ENCODE assay signal across 8 mouse cellular contexts in the genomic region with DNA sequence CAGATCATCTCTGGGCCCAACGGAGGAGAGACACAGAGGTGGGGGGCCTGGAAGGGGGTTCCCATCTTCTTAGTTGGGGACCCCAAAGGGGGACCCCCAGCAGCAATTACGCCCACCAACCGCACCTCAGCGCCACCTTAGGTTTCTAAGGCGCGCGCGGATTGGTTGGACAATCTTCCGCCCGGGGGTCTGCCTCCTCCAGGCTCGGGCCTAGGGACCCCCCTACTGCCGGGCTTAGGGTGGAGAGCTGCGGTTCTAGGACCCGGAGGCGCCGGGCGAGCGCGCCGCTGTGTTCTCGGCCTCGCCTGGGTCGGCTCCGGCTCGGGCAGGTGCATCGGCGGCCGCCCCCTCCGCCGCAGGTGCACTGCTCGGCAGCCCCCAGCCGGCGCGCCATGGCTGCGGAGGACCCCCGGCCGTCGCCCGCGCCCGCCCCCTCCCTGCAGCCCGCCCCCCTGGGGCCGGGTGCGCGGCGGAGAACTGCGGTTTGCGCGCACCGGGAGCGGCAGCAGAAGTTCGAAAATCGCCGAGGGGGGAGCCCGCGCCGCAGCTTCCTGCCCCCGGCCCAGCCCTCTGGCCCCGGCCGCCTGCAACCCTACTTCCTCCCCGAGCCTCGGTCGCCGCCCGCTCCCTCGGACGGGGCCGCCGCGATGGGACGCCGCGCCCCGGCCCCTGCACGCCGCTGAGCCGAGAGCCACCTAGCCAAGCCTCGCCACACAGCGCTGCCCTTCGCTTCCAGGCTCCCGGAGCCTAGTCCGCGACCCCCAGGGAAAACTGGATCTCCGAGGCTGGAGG. TPM values are rescaled to one million over a fixed set of nuclear protein-coding genes. Genes with fewer than 3 reads are reported as not detected.
A peak's percentile ranks its signal among the peaks of the same experiment; 100 is the strongest.
DNase-seq lines count a peak whose midpoint lies in the region; ATAC-seq and TF ChIP-seq lines count a peak whose summit lies in the region.

A gene (plus strand): TSS at position 614 of the 792 bp plus-strand sequence.

- no peaks in the 10 kb centered on the region for H3K9me3 ChIP-seq in forebrain, embryonic 16.5 days (ENCODE audit: control insufficient read depth, low read length)
- H3K9me3 ChIP-seq in limb, embryonic 13.5 days: no peaks in the 10 kb centered on the region
- no peaks in the 10 kb centered on the region for H3K9me3 ChIP-seq in midbrain, embryonic 16.5 days (replicated peaks; ENCODE audit: control insufficient read depth, low read length, poor library complexity, severe bottlenecking)

- ATAC-seq in frontal cortex, adult (ENCODE audit: low TSS enrichment): no peak
- peak; percentile 77 for ATAC-seq in forebrain, embryonic 16.5 days
- ATAC-seq in inflammation-experienced regulatory T-cells, adult 6 months: peak; percentile 10
- ATAC-seq in limb, embryonic 13.5 days (ENCODE audit: low FRiP score, low read depth): peak; percentile 7; the same call in 1 of the 2 replicates
- ATAC-seq in midbrain, embryonic 16.5 days: peak; percentile 84

- no peak within 1 kb of the TSS; the same call in 1 of the 2 replicates for H3K27ac ChIP-seq in forebrain, embryonic 16.5 days (ENCODE audit: low read length)
- no peak within 1 kb of the TSS for H3K27ac ChIP-seq in limb, embryonic 13.5 days
- H3K27ac ChIP-seq in midbrain, embryonic 16.5 days (ENCODE audit: low read length): peak within 1 kb of the TSS; percentile 71
- H3K27ac ChIP-seq in thymus, adult 2 months (ENCODE audit: control insufficient read depth, insufficient read depth, low read length): peak within 1 kb of the TSS; percentile 92

- peak within 1 kb of the TSS; percentile 85 for H3K4me2 ChIP-seq in forebrain, embryonic 16.5 days (ENCODE audit: low read length)
- peak within 1 kb of the TSS; percentile 97 for H3K4me2 ChIP-seq in limb, embryonic 13.5 days (replicated peaks)
- peak within 1 kb of the TSS; percentile 76 for H3K4me2 ChIP-seq in midbrain, embryonic 16.5 days (ENCODE audit: low read length)

- H3K4me1 ChIP-seq in forebrain, embryonic 16.5 days (replicated peaks; ENCODE audit: control insufficient read depth, insufficient read depth, low read length): peaks cover 17% of the 10 kb centered on the region
- peaks cover 15% of the 10 kb centered on the region for H3K4me1 ChIP-seq in limb, embryonic 13.5 days
- peaks cover 32% of the 10 kb centered on the region for H3K4me1 ChIP-seq in midbrain, embryonic 16.5 days (ENCODE audit: control insufficient read depth, insufficient read depth, low read length)
- peaks cover 44% of the 10 kb centered on the region for H3K4me1 ChIP-seq in thymus, adult 2 months (replicated peaks; ENCODE audit: control insufficient read depth, insufficient read depth, low read length)

- H3K9ac ChIP-seq in forebrain, embryonic 16.5 days (replicated peaks; ENCODE audit: low read depth, low read length): peak within 1 kb of the TSS; percentile 71
- H3K9ac ChIP-seq in limb, embryonic 13.5 days: peak within 1 kb of the TSS; percentile 63
- peak within 1 kb of the TSS; percentile 86 for H3K9ac ChIP-seq in midbrain, embryonic 16.5 days (ENCODE audit: low read depth, low read length)

- H3K27me3 ChIP-seq in forebrain, embryonic 16.5 days (replicated peaks; ENCODE audit: control insufficient read depth, insufficient read depth, low read length): peaks cover 12% of the 10 kb centered on the region; the same call in 1 of the 2 replicates
- peaks cover 68% of the 10 kb centered on the region for H3K27me3 ChIP-seq in limb, embryonic 13.5 days
- no peaks in the 10 kb centered on the region for H3K27me3 ChIP-seq in midbrain, embryonic 16.5 days (ENCODE audit: control insufficient read depth, insufficient read depth, low read depth, low read length)
- H3K27me3 ChIP-seq in thymus, adult 2 months (ENCODE audit: control insufficient read depth, insufficient read depth, low read length): no peaks in the 10 kb centered on the region

- no peaks in the 10 kb centered on the region for H3K36me3 ChIP-seq in forebrain, embryonic 16.5 days (ENCODE audit: control insufficient read depth, insufficient read depth)
- no peaks in the 10 kb centered on the region for H3K36me3 ChIP-seq in limb, embryonic 13.5 days
- no peaks in the 10 kb centered on the region for H3K36me3 ChIP-seq in midbrain, embryonic 16.5 days (ENCODE audit: control insufficient read depth, insufficient read depth, low read length)
- H3K36me3 ChIP-seq in thymus, adult 2 months (ENCODE audit: control insufficient read depth, insufficient read depth, low read length): no peaks in the 10 kb centered on the region

- no peak for TF ChIP-seq CTCF in thymus, adult 2 months (IDR thresholded peaks at IDR 0.05; ENCODE audit: borderline replicate concordance, control insufficient read depth, extremely low read depth, insufficient read depth, low read length, poor library complexity)

- peak within 1 kb of the TSS; percentile 70 for H3K4me3 ChIP-seq in forebrain, embryonic 16.5 days (replicated peaks; ENCODE audit: low read length)
- H3K4me3 ChIP-seq in limb, embryonic 13.5 days: peak within 1 kb of the TSS; percentile 61
- H3K4me3 ChIP-seq in midbrain, embryonic 16.5 days (ENCODE audit: low read depth, low read length): peak within 1 kb of the TSS; percentile 73
- peak within 1 kb of the TSS; percentile 99 for H3K4me3 ChIP-seq in thymus, adult 2 months (ENCODE audit: control insufficient read depth, insufficient read depth, low read length)

- under 1% methylated on average over 83 of the region's 84 CpGs for WGBS in forebrain, embryonic 16.5 days
- 2% methylated on average over 69 of the region's 84 CpGs for WGBS in limb, embryonic 13.5 days
- WGBS in midbrain, embryonic 16.5 days: under 1% methylated on average over 61 of the region's 84 CpGs
- 1% methylated on average over 69 of the region's 84 CpGs for WGBS in thymus, adult 2 months

- peak; percentile 24; the same call in 1 of the 2 replicates for TF ChIP-seq POLR2A in thymus, adult 2 months (IDR thresholded peaks at IDR 0.05; ENCODE audit: control insufficient read depth, extremely low read depth, insufficient read depth, low read length, poor library complexity)

- DNase-seq in frontal cortex, postnatal 36 days (ENCODE audit: low spot score in 2 of 2): peak; percentile 42 to 49
- DNase-seq in adrenal gland, adult 8-10 months: no peak
- peak; percentile 86 for DNase-seq in thymus, adult 2 months

RNA-seq across cellular contexts. Expression of the gene that starts here (rescaled TPM):
- 10 to 100 TPM; 29.3 to 40.6 (median 30.6) TPM for total RNA-seq in adrenal gland, adult 8-10 months (2022)
- 2.7 and 6.7 TPM in 2 replicates for polyA plus RNA-seq in forebrain, embryonic 16.5 days (2015; fragmentation: Nextera tagmentation; extraction: Ambion mirVana)
- 10 to 100 TPM; 52.9 to 64.4 (median 60.6) TPM for polyA plus RNA-seq in inflammation-experienced regulatory T-cells, adult 6 months (2017; shearing (Covaris generic))
- 1.1 and 1.2 TPM in 2 replicates for polyA plus RNA-seq in limb, embryonic 13.5 days (2015; fragmentation: Nextera tagmentation; extraction: Ambion mirVana)
- 5.7 and 6.3 TPM in 2 replicates for polyA plus RNA-seq in midbrain, embryonic 16.5 days (2015; fragmentation: Nextera tagmentation; extraction: Ambion mirVana)
- 235 and 264 TPM in 2 replicates for polyA plus RNA-seq in thymus, adult 2 months (2012; rRNA removed)

Comparison
In these comparisons a context has a peak if more than half of its experiments do, and no peak if none do; other contexts are left out.
1. H3K27ac ChIP-seq: peak in midbrain, embryonic 16.5 days (single experiment) and thymus, adult 2 months (single experiment); none in forebrain, embryonic 16.5 days (single experiment) and limb, embryonic 13.5 days (single experiment).
2. Peak in every context shown above with its lines, with median percentiles within 50 percentile points of each other: H3K4me2 ChIP-seq, H3K4me3 ChIP-seq and H3K9ac ChIP-seq.